Mouse (Mus musculus): ENCODE data around the gene Slc12a9.
A peak's percentile ranks its signal among the peaks of the same experiment; 100 is the strongest.
"Not testable (repeated sequence)": the region's sequence is repeated elsewhere in the genome, so short reads cannot be mapped to it uniquely, and the experiment has no call there.

Gene Slc12a9

GRCm38 (mm10) chr5:137287953-137288743, 45.2 kb downstream of the Slc12a9 start:
- no peak for DNase-seq (ENCODE audit: low read depth, low spot score)

- DNase-seq (ENCODE audit: low read depth, low spot score): no peak
Observed at GRCm38 (mm10) chr5:137287032-137287952, 46.1 kb downstream of the Slc12a9 start, which contains the start of gene Ache. Gene Ache, plus strand, starts transcription at chr5:137287519.

GRCm38 (mm10) chr5:137286655-137287031, 46.8 kb downstream of the Slc12a9 start:
- DNase-seq (ENCODE audit: low read depth, low spot score): peak; percentile 78

GRCm38 (mm10) chr5:137285986-137286385, 47.4 kb downstream of the Slc12a9 start:
- no peak for DNase-seq (ENCODE audit: low read depth, low spot score)

GRCm38 (mm10) chr5:137285045-137285444, 48.4 kb downstream of the Slc12a9 start:
- DNase-seq (ENCODE audit: low read depth, low spot score): no peak

- not testable (repeated sequence) for DNase-seq (ENCODE audit: low read depth, low spot score)
Observed at GRCm38 (mm10) chr5:137284411-137284810, 49.0 kb downstream of the Slc12a9 start.

GRCm38 (mm10) chr5:137277360-137278342, 55.7 kb downstream of the Slc12a9 start:
- DNase-seq (ENCODE audit: low read depth, low spot score): no peak

- no peak for DNase-seq (ENCODE audit: low read depth, low spot score)
Observed at GRCm38 (mm10) chr5:137268131-137268910, 65.1 kb downstream of the Slc12a9 start.

- DNase-seq (ENCODE audit: low read depth, low spot score): no peak
Observed at GRCm38 (mm10) chr5:137264787-137265186, 68.6 kb downstream of the Slc12a9 start.

Measured in brain, embryonic 18.5 days (tissue).